Mouse (Mus musculus) heart, postnatal 36 days (tissue): ENCODE results near the gene Rbm5. TPM values are rescaled to one million over a fixed set of nuclear protein-coding genes. Genes with fewer than 3 reads are reported as not detected.
A peak's percentile ranks its signal among the peaks of the same experiment; 100 is the strongest.

Experiments used
- DNase-seq, 2 experiments: peaks; one replicate each; pipeline ENCODE4 v3.0.0; 2021 to 2022
- intact Hi-C: fragments of 180-260 bp; cut with DNase I; formaldehyde crosslinking; loops from one replicate; pipeline ENCODE4 v1.15.1; 2025
- total RNA-seq, 2 experiments: library from RNA; stranded (reverse); gene quantifications; 2 replicates each; pipeline ENCODE4 v1.2.3; 2021

Gene Rbm5
- total RNA-seq, 2 experiments from 2014 or later: 47.2 to 52.6 TPM

DNA sequence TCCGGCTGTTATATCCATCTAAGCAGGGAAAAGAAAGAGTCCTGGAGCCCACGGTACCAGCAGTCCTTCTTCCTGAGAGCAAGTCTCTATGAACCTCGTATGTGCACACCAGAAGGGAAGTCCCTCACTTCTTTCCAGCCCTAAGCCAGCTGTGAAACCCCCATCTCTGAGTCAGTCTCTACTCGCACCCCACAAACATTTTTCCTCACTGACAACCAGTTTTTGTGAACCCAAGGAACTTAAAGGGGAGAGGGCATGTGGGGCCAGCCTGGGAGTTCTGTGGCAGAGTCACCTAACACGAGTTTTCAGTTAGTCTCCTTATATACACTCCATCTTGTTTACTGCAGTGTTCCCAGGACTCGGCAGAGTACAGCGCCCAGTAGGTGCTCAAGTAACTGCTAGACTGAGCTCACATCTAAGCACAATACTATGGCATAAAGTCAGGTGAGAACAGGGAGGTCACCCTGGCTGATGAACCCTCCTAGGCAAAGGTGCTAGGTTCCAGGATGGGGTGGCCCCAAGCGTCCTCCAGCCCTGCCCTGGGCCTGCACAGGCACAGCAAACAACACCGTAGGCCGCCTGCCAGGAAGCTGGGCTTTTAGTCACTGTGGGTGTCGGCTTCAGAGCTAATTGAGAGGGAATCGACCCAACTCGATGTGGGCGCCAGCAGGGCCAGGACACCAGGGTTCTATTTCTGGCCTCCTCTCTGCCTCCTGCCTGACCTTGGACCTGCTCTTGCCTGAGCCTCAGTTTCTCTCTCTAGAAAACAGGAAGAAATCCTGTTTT, 67.3 kb downstream of the Rbm5 start:
- peak in 1 of 2 experiments; percentile 55 for DNase-seq
- intact Hi-C loops: no loop called here

DNA sequence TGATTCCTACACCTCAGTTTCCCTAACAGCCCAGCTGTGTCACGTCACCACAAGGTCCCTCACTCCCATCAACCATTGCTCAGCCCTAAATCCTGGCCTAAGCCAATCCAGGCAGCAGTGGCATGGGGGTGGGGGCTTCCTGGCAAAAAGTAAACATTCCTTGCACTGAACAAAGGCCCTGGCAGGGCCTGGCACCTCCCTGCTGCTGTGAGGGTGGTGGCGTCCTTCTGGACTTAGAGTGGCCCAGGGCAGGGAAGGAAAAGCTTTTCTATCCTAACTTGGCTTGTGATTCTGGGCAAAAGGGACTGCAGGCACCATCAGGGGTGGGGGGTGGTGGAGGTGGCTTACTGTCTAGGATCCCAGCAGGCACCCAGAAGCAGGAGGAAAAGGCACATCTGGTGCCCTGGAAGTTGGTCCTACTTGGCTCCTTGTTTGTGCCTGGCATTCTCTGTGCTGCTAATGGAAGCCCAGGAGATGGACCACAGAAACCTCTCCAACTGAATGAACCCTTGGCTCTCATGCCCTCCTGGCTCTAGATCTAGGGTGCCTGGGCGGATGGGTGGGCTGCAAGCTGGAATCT, 68.1 kb downstream of the Rbm5 start:
- no peak for DNase-seq
- intact Hi-C loops: no loop called here

GRCm38 (mm10) chr9:107701594-107701993, 69.2 kb downstream of the Rbm5 start:
- peak; percentile 69 to 71 for DNase-seq
- intact Hi-C loops: no loop called here

DNA sequence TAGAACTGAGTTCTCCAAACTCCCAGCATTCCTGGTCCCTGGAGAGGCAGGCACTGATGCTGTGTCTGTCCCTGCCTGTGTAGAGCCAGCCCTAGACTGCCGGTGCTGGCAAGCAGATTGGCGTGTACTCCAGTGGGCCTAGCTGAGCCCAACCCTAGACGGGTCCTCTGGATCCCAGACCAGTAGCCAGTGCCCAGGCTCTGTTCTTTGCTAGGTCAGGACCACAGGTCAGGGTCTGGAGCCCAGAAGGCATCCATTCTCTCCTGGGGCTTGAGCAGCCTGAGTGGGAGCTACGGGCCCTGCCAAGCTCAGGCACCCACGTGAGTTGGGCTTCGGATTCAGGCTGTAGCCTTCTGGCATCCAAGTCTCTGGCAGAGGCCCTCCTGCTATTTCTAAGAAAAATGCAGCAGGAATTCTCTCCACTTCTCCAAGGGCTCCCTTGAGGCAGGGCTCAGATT, 70.7 kb downstream of the Rbm5 start:
- DNase-seq: no peak
- intact Hi-C loops: no loop called here

GRCm38 (mm10) chr9:107699376-107699980, 71.3 kb downstream of the Rbm5 start:
- no peak for DNase-seq
- intact Hi-C loops: no loop called here

GRCm38 (mm10) chr9:107698611-107699190, 72.1 kb downstream of the Rbm5 start:
- no peak for DNase-seq
- intact Hi-C loops: no loop called here

- no peak for DNase-seq
- intact Hi-C loops: no loop called here
Observed at GRCm38 (mm10) chr9:107697811-107698521, 72.8 kb downstream of the Rbm5 start.

DNA sequence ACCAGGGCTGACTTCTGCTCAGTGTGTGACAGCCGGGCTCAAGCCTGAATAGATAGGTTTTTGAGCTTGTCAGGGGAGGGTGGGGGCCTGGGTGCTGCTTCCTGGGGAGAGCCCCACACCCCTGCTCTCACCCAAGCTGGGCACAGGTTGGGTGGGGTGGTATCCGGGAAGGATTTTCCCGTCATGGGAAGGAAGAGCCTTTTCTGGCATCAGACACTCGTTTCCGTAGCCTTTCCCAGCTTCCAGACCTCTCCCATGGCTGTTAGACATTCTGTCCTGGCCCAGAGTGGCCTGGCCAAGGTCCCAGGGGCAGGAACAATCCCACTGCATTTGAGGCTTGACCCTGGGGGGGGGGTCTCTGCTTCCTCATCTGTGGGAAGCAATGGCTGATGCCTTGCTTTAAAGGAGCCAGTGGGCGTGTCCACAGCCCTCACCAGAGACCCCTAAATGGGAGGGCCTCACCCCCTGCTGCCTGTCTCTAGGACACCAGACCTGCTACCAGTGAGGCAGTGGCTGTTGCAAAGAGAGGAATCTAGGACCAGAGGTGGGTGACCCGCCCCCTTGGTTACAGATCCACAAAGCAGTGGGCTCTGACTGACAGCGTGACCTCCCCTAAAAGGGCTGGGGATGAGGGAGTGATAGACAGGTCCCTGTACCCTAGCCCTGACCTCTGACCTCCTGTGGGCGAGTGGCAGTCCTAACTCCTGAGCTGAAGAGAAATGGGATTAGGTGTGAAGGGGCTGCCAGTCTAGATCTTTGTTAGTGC, 73.8 kb downstream of the Rbm5 start:
- intact Hi-C loops: no loop called here
- DNase-seq: no peak

DNA sequence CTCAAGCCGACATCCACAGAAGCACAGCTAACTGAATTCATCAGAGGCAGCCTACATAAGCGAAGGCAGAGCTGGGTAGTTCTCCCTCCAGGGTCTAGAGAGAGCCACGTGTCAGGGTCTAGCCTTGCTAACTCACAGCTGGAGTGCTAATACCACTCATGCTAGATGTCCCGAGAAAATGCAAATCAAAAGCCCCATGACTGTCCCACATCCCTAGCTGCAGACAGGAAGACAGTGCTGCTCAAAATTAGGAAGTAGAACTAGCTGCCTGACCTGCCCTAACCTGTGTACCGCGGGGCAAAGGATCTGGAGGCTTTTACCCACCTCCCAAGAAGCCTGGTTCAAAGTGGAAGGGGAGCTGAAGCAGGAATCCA, 74.7 kb downstream of the Rbm5 start:
- no peak for DNase-seq
- intact Hi-C loops: no loop called here

GRCm38 (mm10) chr9:107695441-107696105, 75.2 kb downstream of the Rbm5 start:
- DNase-seq: no peak
- intact Hi-C loops: no loop called here

- DNase-seq: no peak
- intact Hi-C loops: no loop called here
Observed at GRCm38 (mm10) chr9:107694627-107695026, 76.2 kb downstream of the Rbm5 start.

GRCm38 (mm10) chr9:107693433-107693987, 77.3 kb downstream of the Rbm5 start:
- no peak for DNase-seq
- intact Hi-C loops: no loop called here

GRCm38 (mm10) chr9:107692785-107693184, 78.0 kb downstream of the Rbm5 start:
- no peak for DNase-seq

DNA sequence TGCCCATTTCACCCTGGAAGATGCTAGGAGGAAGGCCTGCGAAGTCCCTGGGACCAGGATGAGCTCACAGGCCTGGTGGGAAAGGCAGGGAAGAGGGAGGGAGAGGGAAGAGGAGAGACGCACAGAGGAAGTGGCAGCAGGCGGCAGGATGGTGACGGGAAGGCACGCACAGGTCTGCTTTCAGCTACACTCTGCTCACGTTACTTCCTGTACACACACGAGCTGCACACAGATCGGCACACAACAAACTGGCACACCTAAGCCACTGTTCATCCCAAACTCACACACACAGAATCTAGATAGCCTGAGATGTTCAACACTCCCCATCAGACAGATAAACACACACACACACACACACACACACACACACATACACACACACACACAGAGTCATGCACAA, 80.4 kb downstream of the Rbm5 start:
- intact Hi-C loops: no loop called here
- no peak for DNase-seq

More at GRCm38 (mm10) chr9:107692785-107693184, 78.0 kb downstream of the Rbm5 start:
- intact Hi-C loops: no loop called here

Other genes starting within 250 kb of the Rbm5 start
- gene Tmem115, start 237.1 kb downstream of the Rbm5 start, total RNA-seq: 10 to 100 TPM; 22.7 to 26.8 TPM
- 1 to 10 TPM; 4.7 to 5.3 TPM for gene Cyb561d2, start 228.8 kb downstream of the Rbm5 start, total RNA-seq
- 10 to 100 TPM; 17.5 to 18.5 TPM for gene Nprl2, start 228.8 kb downstream of the Rbm5 start, total RNA-seq
- not detected for gene Zmynd10, start 223.7 kb downstream of the Rbm5 start, total RNA-seq
- gene Rassf1, start 219.4 kb downstream of the Rbm5 start, total RNA-seq: 10 to 100 TPM; 16.5 to 17.3 TPM
- 10 to 100 TPM; 35.1 to 35.3 TPM for gene Tusc2, start 207.7 kb downstream of the Rbm5 start, total RNA-seq
- gene Hyal2, start 203.1 kb downstream of the Rbm5 start, total RNA-seq: 10 to 100 TPM; 36.4 to 39.0 TPM
- 1 to 10 TPM; 5.1 to 5.7 TPM for gene Hyal1, start 194.1 kb downstream of the Rbm5 start, total RNA-seq
- gene Naa80, start 192.1 kb downstream of the Rbm5 start, total RNA-seq: 10 to 100 TPM; 16.6 to 19.1 TPM
- under 1 TPM; 0.36 to 0.46 TPM for gene Hyal3, start 190.2 kb downstream of the Rbm5 start, total RNA-seq
- 10 to 100 TPM; 48.4 to 51.2 TPM for gene Ifrd2, start 183.4 kb downstream of the Rbm5 start, total RNA-seq
- 10 to 100 TPM; 18.5 to 22.0 TPM for gene Sema3b, start 161.8 kb downstream of the Rbm5 start, total RNA-seq
- 100 to 1,000 TPM; 248 to 259 TPM for gene Gnai2, start 135.6 kb downstream of the Rbm5 start, total RNA-seq
- 10 to 100 TPM; 66.0 to 80.3 TPM for gene Slc38a3, start 101.5 kb downstream of the Rbm5 start, total RNA-seq
- not detected for gene Gnat1, start 91.3 kb downstream of the Rbm5 start, total RNA-seq
- 10 to 100 TPM; 16.0 to 16.9 TPM for gene Sema3f, start 60.5 kb downstream of the Rbm5 start, total RNA-seq
- 10 to 100 TPM; 29.0 to 30.7 TPM for gene Rbm6, start 102.2 kb upstream of the Rbm5 start, total RNA-seq
- gene Mon1a, start 117.2 kb upstream of the Rbm5 start, total RNA-seq: 10 to 100 TPM; 11.9 to 12.2 TPM
- gene Mst1r, start 135.9 kb upstream of the Rbm5 start, total RNA-seq: 1 to 10 TPM; 1.8 to 2.2 TPM
- not detected for gene Actl11, start 157.5 kb upstream of the Rbm5 start, total RNA-seq
- not detected for gene Camkv, start 164.7 kb upstream of the Rbm5 start, total RNA-seq
- 1 to 10 TPM; 1.0 to 1.3 TPM for gene Traip, start 179.1 kb upstream of the Rbm5 start, total RNA-seq
- gene Uba7, start 204.5 kb upstream of the Rbm5 start, total RNA-seq: 10 to 100 TPM; 11.6 to 20.2 TPM
- under 1 TPM; 0.25 to 0.30 TPM for gene Gm20661, start 212.1 kb upstream of the Rbm5 start, total RNA-seq
- gene Inka1, start 214.9 kb upstream of the Rbm5 start, total RNA-seq: 10 to 100 TPM; 10.3 to 11.8 TPM
- 1 to 10 TPM in 1 of 2 experiments, under 1 TPM in 1; 0.14 to 1.0 TPM for gene Cdhr4, start 221.5 kb upstream of the Rbm5 start, total RNA-seq
- 1 to 10 TPM; 1.4 to 1.5 TPM for gene Gm20662, start 225.4 kb upstream of the Rbm5 start, total RNA-seq
- 10 to 100 TPM; 45.2 to 48.0 TPM for gene Ip6k1, start 231.5 kb upstream of the Rbm5 start, total RNA-seq